Mouse (Mus musculus) cerebellum, postnatal 14 days (tissue): ENCODE results near the gene Gm49380.
A peak's percentile ranks its signal among the peaks of the same experiment; 100 is the strongest.
"Not testable (repeated sequence)": the region's sequence is repeated elsewhere in the genome, so short reads cannot be mapped to it uniquely, and the experiment has no call there.

ENCODE experiments used
- DNase-seq, 2 experiments: peaks; one replicate each; pipeline ENCODE4 v3.0.0; 2021; ENCODE audit warnings: mixed read lengths in 2 of 2

Gene Gm49380

GRCm38 (mm10) chr9:44125026-44125425 lies 11.7 kb upstream of the Gm49380 start:
- no peak for DNase-seq

- DNase-seq, result no peak
Observed at GRCm38 (mm10) chr9:44124317-44124716, 11.0 kb upstream of the Gm49380 start.

- no peak for DNase-seq
Observed at GRCm38 (mm10) chr9:44119948-44120465, 6.7 kb upstream of the Gm49380 start.

- peak in 1 of 2 experiments; percentile 72 for DNase-seq
Observed at GRCm38 (mm10) chr9:44119011-44119410, 5.7 kb upstream of the Gm49380 start.

GRCm38 (mm10) chr9:44116182-44116581 lies 2.9 kb upstream of the Gm49380 start:
- no peak for DNase-seq

GRCm38 (mm10) chr9:44115599-44115998 lies 2.3 kb upstream of the Gm49380 start:
- no peak for DNase-seq

GRCm38 (mm10) chr9:44114453-44114852 lies 1.2 kb upstream of the Gm49380 start:
- no peak for DNase-seq

- not testable (repeated sequence) for DNase-seq
Observed at GRCm38 (mm10) chr9:44111909-44112308, 1.4 kb downstream of the Gm49380 start.

GRCm38 (mm10) chr9:44109360-44110095 lies 3.8 kb downstream of the Gm49380 start:
- DNase-seq, result peak; percentile 90 to 92

GRCm38 (mm10) chr9:44108269-44109055 lies 4.8 kb downstream of the Gm49380 start:
- DNase-seq, result peak; percentile 28 to 36

GRCm38 (mm10) chr9:44107557-44108179 lies 5.6 kb downstream of the Gm49380 start:
- peak; percentile 69 to 85 for DNase-seq

- peak; percentile 57 to 76 for DNase-seq
Observed at GRCm38 (mm10) chr9:44107110-44107509, 6.2 kb downstream of the Gm49380 start, which contains the start of gene C1qtnf5. TSS of gene C1qtnf5 (plus strand) at chr9:44107245.

GRCm38 (mm10) chr9:44106596-44106995 lies 6.7 kb downstream of the Gm49380 start:
- DNase-seq, result peak; percentile 72 to 73

- DNase-seq, result peak in 1 of 2 experiments; percentile 36
Observed at GRCm38 (mm10) chr9:44106182-44106581, 7.1 kb downstream of the Gm49380 start.

GRCm38 (mm10) chr9:44105781-44106180 lies 7.5 kb downstream of the Gm49380 start:
- no peak for DNase-seq

- no peak for DNase-seq
Observed at GRCm38 (mm10) chr9:44104881-44105280, 8.4 kb downstream of the Gm49380 start.

GRCm38 (mm10) chr9:44101490-44101889 lies 11.8 kb downstream of the Gm49380 start, which contains the start of gene Mfrp:
TSS of gene Mfrp (plus strand) at chr9:44101729.
- DNase-seq, result no peak

GRCm38 (mm10) chr9:44096536-44096935 lies 16.8 kb downstream of the Gm49380 start:
- no peak for DNase-seq

GRCm38 (mm10) chr9:44095781-44096180 lies 17.5 kb downstream of the Gm49380 start:
- no peak for DNase-seq

- no peak for DNase-seq
Observed at GRCm38 (mm10) chr9:44094737-44095136, 18.6 kb downstream of the Gm49380 start.

- peak; percentile 84 to 89 for DNase-seq
Observed at GRCm38 (mm10) chr9:44093612-44094503, 19.4 kb downstream of the Gm49380 start.
